Mouse (Mus musculus): ENCODE measurements at regions not wholly inside any gene's neighbourhood (a gene's known extent, or its start where the extent isn't known, plus 50 kb on each side); places are given as distances from the start of the nearest gene placed in this dataset.

DNA sequence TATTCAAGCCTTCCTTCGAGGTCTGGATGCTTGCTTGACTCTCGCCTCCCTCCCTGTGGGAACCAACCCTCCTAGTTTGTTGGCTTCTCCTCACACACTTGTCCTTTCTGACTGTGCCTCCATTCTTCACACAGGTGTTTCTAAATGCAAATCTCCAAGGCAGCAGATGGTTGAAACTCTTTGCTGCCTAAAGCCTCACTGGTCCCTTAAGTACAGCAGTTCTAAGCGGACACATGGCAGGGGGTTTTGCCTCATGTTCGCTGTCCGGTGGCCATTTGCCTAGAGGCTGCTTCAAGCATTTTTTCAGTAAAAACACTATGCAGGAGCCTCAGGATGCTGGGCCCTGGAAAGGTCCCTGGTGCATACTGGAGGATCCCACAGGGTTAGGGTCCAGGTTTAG is 50.9 kb upstream of the Kcnj15 start:
- Histone ChIP-seq H3K27me3 (ENCODE audit: control insufficient read depth, insufficient read depth, low read length, poor library complexity, severe bottlenecking) (no peaks in the 10 kb centered on the region), H3K4me3 (ENCODE audit: low read depth, low read length) (no peak overlapping the region), H3K9ac (ENCODE audit: low read depth, poor library complexity, severe bottlenecking) (no peak overlapping the region), H3K36me3 (ENCODE audit: control insufficient read depth, insufficient read depth, low read length, poor library complexity, severe bottlenecking) (no peaks in the 10 kb centered on the region), H3K27ac (ENCODE audit: insufficient read depth, low read length) (no peak overlapping the region), H3K4me1 (ENCODE audit: control insufficient read depth, insufficient read depth, low read length) (no peaks in the 10 kb centered on the region), H3K9me3 (replicated peaks; ENCODE audit: control insufficient read depth, insufficient read depth, low read length, poor library complexity, severe bottlenecking) (no peaks in the 10 kb centered on the region)
- TF ChIP-seq EP300 (IDR thresholded peaks at IDR 0.05; ENCODE audit: insufficient read depth, low read depth, low read length), result no peak
- no peak for TF ChIP-seq CTCF (IDR thresholded peaks at IDR 0.05; ENCODE audit: low read depth, low read length)
- TF ChIP-seq POLR2A (IDR thresholded peaks at IDR 0.05; ENCODE audit: insufficient read depth, low read length), result no peak

DNA sequence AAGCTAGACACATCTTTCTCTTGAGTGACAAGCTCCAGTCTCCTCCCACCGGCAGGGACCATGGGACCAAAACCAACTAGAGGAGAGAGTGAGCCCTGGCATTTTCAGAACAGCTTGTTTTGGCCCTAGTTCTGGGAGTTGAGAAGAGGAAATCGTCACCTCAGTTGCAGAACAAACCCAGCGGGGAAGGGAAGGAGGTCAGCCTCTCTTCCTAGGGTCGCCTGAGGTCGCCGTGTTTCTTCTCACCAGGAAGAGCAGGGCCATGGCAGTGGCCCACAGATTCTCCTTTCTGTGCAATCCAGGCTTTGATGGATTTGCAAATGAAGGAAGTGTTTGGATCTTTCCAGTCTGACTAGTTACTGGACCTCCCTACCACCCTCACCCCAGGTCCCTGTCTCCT is 49.8 kb upstream of the Kcnj15 start:
- H3K9ac ChIP-seq (ENCODE audit: low read depth, poor library complexity, severe bottlenecking), result no peak overlapping the region
- no peaks in the 10 kb centered on the region for H3K9me3 ChIP-seq (replicated peaks; ENCODE audit: control insufficient read depth, insufficient read depth, low read length, poor library complexity, severe bottlenecking)

More for the DNA sequence above, 49.8 kb upstream of the Kcnj15 start:
- H3K4me3 ChIP-seq (ENCODE audit: low read depth, low read length), result no peak overlapping the region
- H3K36me3 ChIP-seq (ENCODE audit: control insufficient read depth, insufficient read depth, low read length, poor library complexity, severe bottlenecking), result no peaks in the 10 kb centered on the region
- TF ChIP-seq EP300 (IDR thresholded peaks at IDR 0.05; ENCODE audit: insufficient read depth, low read depth, low read length) (no peak), CTCF (IDR thresholded peaks at IDR 0.05; ENCODE audit: low read depth, low read length) (no peak), POLR2A (IDR thresholded peaks at IDR 0.05; ENCODE audit: insufficient read depth, low read length) (no peak)
- no peaks in the 10 kb centered on the region for H3K4me1 ChIP-seq (ENCODE audit: control insufficient read depth, insufficient read depth, low read length)
- no peaks in the 10 kb centered on the region for H3K27me3 ChIP-seq (ENCODE audit: control insufficient read depth, insufficient read depth, low read length, poor library complexity, severe bottlenecking)
- no peak overlapping the region for H3K27ac ChIP-seq (ENCODE audit: insufficient read depth, low read length)
